Mouse (Mus musculus) spleen, postnatal 4 days (tissue): ENCODE measurements around the gene Gm6793.

Experiments used
- DNase-seq, 2 experiments: peaks; one replicate each; pipeline ENCODE4 v3.0.0; 2022; ENCODE audit warnings: low spot score in 2 of 2

Gm6793 gene

GRCm38 (mm10) chr8:111984511-111984910 is 30.3 kb downstream of the Gm6793 start:
- DNase-seq: no peak

DNA sequence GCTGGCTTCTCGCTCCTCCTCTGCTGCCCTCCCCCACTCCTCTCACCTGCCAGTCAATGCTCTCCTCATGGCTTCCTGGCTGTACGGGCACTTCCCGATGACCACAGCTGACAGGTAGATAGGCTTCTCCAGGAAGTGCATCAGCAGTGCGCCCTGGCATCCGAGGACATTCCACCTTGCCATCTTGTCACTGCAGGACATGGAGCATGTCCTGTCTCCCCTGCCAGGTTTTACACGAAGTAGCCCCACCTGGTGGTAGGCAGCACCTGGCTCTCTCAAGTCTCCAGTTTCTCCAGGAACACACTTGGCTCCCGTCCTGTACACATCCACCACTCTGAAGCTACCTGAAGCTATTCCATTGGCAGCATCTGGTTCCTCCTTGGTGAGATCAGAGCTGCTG is 32.7 kb downstream of the Gm6793 start:
- DNase-seq: no peak

DNA sequence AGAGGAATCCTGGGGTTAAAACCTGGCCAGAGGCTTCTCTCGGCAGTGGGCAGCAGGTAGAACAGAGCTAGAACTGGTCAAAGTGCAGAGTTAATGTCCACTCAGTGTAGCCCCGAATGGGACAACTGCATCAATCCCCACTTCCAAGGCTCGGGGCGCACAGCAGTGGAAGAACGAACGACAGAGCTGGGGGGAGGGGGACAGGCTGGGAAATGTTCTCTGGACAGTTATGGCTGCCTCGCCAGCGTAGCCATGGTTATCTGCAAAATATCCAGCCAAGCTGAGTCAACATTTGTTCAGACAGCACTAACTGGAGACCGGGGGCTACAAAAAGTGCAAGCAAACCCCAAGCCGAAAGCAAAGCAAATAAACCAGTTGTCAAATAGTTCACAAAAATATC is 36.7 kb downstream of the Gm6793 start:
- DNase-seq: no peak

DNA sequence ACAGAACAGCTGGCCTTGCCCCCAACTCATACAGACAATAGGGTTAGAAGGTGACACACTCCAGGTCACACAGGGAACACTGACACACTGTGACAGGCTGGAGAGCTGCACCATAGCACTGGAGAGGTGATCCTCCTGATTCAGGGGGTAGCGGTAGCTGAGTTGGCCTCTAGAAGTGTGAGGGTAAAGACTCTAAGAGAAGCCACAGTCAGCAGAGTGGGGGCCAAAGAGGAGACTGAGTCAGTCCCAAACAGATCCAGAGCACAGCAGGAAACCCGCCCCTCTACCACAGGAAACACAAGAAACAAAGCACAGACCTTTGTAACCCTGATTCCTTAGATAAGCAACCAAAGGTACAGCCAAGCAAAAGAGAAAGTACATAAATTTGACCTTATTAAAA is 38.5 kb downstream of the Gm6793 start:
- DNase-seq: no peak

DNA sequence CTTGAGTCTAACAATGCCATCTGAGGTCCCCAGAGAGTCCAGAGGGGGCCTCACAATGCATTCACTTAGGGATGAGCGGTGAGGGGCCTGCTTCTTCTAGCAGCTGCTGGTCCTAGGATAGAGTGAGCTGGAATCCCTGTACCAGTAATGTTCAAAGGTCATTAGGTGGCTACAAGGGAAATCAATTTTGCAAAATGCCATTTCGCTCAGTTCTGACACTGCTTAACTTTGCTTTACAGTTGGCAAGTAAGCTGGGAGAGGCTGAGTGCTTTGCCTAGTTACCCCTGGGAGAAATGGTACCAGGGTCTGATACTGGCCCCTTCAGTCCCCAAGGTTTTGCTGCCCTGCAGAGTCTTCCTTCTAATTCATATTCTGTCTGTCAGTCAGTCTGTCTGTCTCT is 39.1 kb downstream of the Gm6793 start:
- no peak for DNase-seq

GRCm38 (mm10) chr8:111974138-111974537 is 40.7 kb downstream of the Gm6793 start:
- no peak for DNase-seq

- DNase-seq: no peak
Observed at GRCm38 (mm10) chr8:111968991-111969390, 45.8 kb downstream of the Gm6793 start.

DNA sequence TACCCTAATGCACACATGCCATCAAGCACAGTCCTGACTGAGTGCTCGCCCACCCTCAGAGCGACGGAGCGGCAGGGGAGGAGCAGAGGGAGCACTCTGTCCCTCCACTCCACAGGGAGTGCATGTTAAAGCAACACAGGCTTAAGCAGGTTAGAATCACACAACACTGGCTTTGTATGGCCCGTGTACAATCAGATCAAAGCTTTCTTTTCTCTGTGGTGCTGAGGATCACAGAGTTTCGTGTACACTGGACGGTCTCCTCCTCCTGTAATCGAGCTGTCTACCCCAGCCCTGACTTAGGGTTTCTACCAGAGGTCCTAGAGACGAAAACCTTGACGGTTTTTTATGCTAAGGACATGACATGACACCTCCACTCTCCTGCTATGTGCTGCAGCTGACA is 46.3 kb downstream of the Gm6793 start:
- no peak for DNase-seq

- no peak for DNase-seq
Observed at GRCm38 (mm10) chr8:111967246-111967870, 47.5 kb downstream of the Gm6793 start.

- no peak for DNase-seq
Observed at GRCm38 (mm10) chr8:111964849-111965561, 49.8 kb downstream of the Gm6793 start.

DNA sequence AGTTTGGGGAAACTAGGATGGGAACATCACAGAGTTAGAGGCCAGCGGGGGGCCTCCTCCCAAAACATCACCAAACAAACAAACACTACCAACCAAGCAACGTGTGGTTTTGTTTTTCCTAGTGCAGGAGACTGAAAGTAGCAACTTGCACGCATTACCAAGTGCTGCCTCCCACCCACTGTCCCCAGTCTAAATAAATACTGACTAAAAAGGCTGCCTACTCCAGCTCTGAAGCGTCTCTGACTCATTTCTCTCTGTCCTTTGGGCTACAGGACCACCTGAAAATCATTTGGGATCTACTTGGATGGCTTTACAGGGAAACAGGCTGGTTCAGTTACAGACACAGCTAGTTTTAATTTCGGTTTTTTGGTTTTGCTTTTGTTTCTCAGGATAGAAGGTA is 50.5 kb downstream of the Gm6793 start:
- no peak for DNase-seq

DNA sequence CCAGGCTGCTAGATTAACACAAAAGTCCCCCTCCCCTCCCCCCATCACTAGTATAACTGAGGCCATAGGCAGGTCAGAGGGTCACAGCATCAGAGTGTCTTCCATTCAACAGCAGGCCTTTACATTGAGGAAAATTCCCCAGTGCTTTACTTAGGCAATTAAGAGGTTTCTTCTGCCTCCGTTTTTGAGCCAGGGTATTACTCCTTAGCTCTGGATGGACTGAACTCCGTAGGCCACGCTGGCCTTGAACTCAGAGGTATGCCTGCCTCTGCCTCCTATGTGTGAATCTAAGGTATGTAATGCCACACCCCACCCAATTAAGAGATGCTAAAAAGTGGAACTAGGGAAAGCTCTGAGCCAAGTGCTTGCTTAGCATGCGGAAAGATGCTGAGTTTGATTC is 51.3 kb downstream of the Gm6793 start:
- DNase-seq: no peak
